Mouse (Mus musculus): ENCODE measurements around the gene Ankrd44.

Ankrd44 gene

GRCm38 (mm10) chr1:54747785-54748420, 178.3 kb downstream of the Ankrd44 start:
- DNase-seq, result peak; percentile 11

- no peak for DNase-seq
Measured at GRCm38 (mm10) chr1:54745666-54746065, 180.5 kb downstream of the Ankrd44 start.

- DNase-seq, result no peak
Measured at GRCm38 (mm10) chr1:54744171-54744570, 182.0 kb downstream of the Ankrd44 start.

GRCm38 (mm10) chr1:54743072-54743471, 183.1 kb downstream of the Ankrd44 start:
- DNase-seq, result no peak

GRCm38 (mm10) chr1:54740936-54741335, 185.3 kb downstream of the Ankrd44 start:
- no peak for DNase-seq

- no peak for DNase-seq
Measured at GRCm38 (mm10) chr1:54737472-54737871, 188.7 kb downstream of the Ankrd44 start.

GRCm38 (mm10) chr1:54734917-54735664, 191.1 kb downstream of the Ankrd44 start:
- DNase-seq, result no peak

- no peak for DNase-seq
Measured at GRCm38 (mm10) chr1:54729316-54729715, 196.9 kb downstream of the Ankrd44 start.

- DNase-seq, result no peak
Measured at GRCm38 (mm10) chr1:54726555-54726954, 199.6 kb downstream of the Ankrd44 start.

GRCm38 (mm10) chr1:54716921-54717320, 209.3 kb downstream of the Ankrd44 start:
- DNase-seq, result no peak

- DNase-seq, result no peak
Measured at GRCm38 (mm10) chr1:54715061-54715760, 211.0 kb downstream of the Ankrd44 start.

- no peak for DNase-seq
Measured at GRCm38 (mm10) chr1:54713231-54714173, 212.7 kb downstream of the Ankrd44 start.

GRCm38 (mm10) chr1:54711568-54711967, 214.6 kb downstream of the Ankrd44 start:
- no peak for DNase-seq

GRCm38 (mm10) chr1:54710550-54710949, 215.6 kb downstream of the Ankrd44 start:
- peak; percentile 19 for DNase-seq

GRCm38 (mm10) chr1:54707888-54708565, 218.2 kb downstream of the Ankrd44 start:
- DNase-seq, result no peak

- no peak for DNase-seq
Measured at GRCm38 (mm10) chr1:54707036-54707887, 218.9 kb downstream of the Ankrd44 start.

GRCm38 (mm10) chr1:54706621-54707020, 219.6 kb downstream of the Ankrd44 start:
- DNase-seq, result no peak

GRCm38 (mm10) chr1:54703466-54703865, 222.7 kb downstream of the Ankrd44 start:
- no peak for DNase-seq

GRCm38 (mm10) chr1:54702918-54703317, 223.3 kb downstream of the Ankrd44 start:
- no peak for DNase-seq

- DNase-seq, result no peak
Measured at GRCm38 (mm10) chr1:54695396-54695795, 230.8 kb downstream of the Ankrd44 start.

GRCm38 (mm10) chr1:54691824-54692223, 234.4 kb downstream of the Ankrd44 start:
- no peak for DNase-seq

Data from liver (tissue).